Mouse (Mus musculus) liver, embryonic 16.5 days (tissue): ENCODE measurements around the gene Slc26a9. TPM values are rescaled to one million over a fixed set of nuclear protein-coding genes. Genes with fewer than 3 reads are reported as not detected.

ENCODE experiments used
- ATAC-seq: fragments of 200-750 bp; cut with Nextera tagmentation; 2 replicates; pipeline ENCODE4 v1.8.0; 2017; ENCODE audit warnings: low read depth, mild to moderate bottlenecking, moderate number of reproducible peaks, moderate library complexity
- H3K27ac ChIP-seq: fragments of 300-500 bp; sonication (generic); 2 replicates; pipeline ENCODE4 v1.5.1; 2014; ENCODE audit warnings: mild to moderate bottlenecking, low read length
- H3K27me3 ChIP-seq: fragments of 300-500 bp; sonication (generic); 2 replicates; pipeline ENCODE4 v1.6.1; 2014; ENCODE audit warnings: low read depth, low read length, mixed read lengths; ENCODE audit not compliant: control insufficient read depth, insufficient read depth
- H3K36me3 ChIP-seq: fragments of 300-500 bp; sonication (generic); 2 replicates; pipeline ENCODE4 v1.6.1; 2014; ENCODE audit warnings: mild to moderate bottlenecking; ENCODE audit not compliant: control insufficient read depth, insufficient read depth
- H3K4me1 ChIP-seq: fragments of 300-500 bp; sonication (generic); 2 replicates; pipeline ENCODE4 v1.6.1; 2014; ENCODE audit warnings: low read depth, low read length, mixed read lengths; ENCODE audit not compliant: control insufficient read depth
- H3K4me2 ChIP-seq: fragments of 300-500 bp; sonication (generic); 2 replicates; pipeline ENCODE4 v1.6.1; 2014; ENCODE audit warnings: low read depth, low read length, mixed read lengths
- H3K4me3 ChIP-seq: fragments of 300-500 bp; sonication (generic); 2 replicates; pipeline ENCODE4 v1.5.1; 2014; ENCODE audit warnings: low read depth, mild to moderate bottlenecking, low read length
- H3K9ac ChIP-seq: fragments of 300-500 bp; sonication (generic); 2 replicates; pipeline ENCODE4 v1.6.1; 2014; ENCODE audit warnings: low read depth, low read length
- H3K9me3 ChIP-seq: fragments of 300-500 bp; sonication (generic); replicated peaks from 2 replicates; pipeline ENCODE4 v1.6.1; 2016; ENCODE audit warnings: low read length; ENCODE audit not compliant: control insufficient read depth
- WGBS: fragments of 180-500 bp; shearing (Covaris S2); extraction: QIAGEN DNeasy Blood & Tissue Kit; methylation state at CpG from one replicate; pipeline ENCODE4 v1.1.7; 2014; ENCODE audit not compliant: insufficient replicate concordance; 5-methylcytosine and 5-hydroxymethylcytosine counted together
- polyA plus RNA-seq: library from polyadenylated mRNA; unstranded; fragments of >200 nt; fragmentation: Nextera tagmentation; extraction: Ambion mirVana; gene quantifications from 2 replicates; pipeline ENCODE4 v1.2.1, GENCODE M21; 2015

Gene Slc26a9
- polyA plus RNA-seq, 1 experiment from 2014 or later = 0.06 TPM

DNA sequence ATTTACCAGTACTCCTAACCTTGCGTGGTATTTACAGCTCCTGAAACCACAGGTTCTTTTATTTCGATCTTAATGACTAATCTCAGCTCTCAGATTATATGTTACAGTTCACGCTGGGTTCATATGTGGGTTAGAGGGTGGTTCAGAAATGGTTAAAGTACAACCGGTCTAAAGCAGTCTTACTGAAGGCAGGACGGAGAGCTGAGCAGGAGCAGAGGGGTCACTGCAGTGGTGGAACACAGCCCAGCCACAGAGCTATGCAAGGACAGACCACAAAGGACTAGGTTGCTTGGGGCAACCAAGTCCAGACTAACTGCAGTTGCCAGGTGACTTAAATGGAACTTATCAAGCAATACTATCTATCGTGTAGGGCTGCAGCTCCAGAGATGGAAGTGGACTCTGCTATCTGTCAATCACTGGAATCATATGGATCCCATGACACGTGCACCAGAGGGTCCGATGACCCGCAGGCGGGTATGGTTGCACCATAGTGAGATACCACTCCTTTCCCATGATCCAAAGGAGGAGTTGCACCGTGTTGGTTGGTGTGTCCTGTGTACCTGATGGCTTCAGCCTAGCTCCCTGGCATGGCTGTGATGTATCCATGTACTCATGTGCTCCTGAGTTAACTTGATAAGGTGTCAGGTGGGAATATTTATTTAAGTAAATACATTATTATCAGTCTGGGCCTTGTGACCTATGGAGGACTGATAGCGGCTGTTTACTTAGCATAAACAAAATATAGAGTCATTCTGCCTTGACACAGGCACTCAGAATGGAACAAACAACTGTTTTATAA lies 13.0 kb upstream of the Slc26a9 start:
- ATAC-seq = no peak
- no peak overlapping the region for H3K27ac ChIP-seq
- H3K27me3 ChIP-seq = no peaks in the 10 kb centered on the region
- H3K9ac ChIP-seq = no peak overlapping the region
- no peaks in the 10 kb centered on the region for H3K9me3 ChIP-seq
- no peak overlapping the region for H3K4me2 ChIP-seq
- no peaks in the 10 kb centered on the region for H3K4me1 ChIP-seq
- H3K4me3 ChIP-seq = no peak overlapping the region
- H3K36me3 ChIP-seq = no peaks in the 10 kb centered on the region
- WGBS = 63% methylated on average over 12 of the region's 12 CpGs

DNA sequence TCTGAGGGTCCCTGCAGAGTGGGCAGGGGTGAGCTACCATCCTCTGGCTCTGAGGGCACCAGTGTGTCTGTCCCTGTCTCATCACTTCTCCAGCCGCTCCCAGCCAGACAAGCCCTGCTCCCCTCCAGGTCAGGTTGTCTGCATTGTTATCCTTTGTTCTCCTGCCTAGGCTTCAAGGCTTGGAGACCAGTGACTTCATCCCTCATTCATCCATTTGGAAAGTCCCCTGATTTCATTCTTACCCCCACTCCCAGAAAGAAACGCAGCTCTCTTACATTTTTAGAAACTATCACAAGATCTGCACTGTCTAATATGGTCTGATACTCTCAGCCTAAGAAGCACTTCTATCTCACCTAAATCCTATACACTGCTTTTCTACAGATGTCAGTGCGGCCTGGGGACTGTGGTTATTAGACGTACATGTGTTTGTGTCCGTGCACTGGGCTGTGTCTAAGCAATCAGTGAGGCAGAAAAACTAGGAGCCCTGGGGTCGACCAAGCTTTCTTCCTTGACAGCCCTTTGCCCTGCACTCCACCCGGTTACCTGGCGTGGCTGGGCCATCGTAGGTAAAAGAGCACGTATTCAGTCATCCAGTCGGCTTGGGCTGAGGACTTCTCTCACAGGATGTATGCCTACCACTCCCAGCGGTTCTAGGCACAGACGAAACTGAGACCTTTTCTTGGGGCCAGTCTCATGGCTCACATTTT lies 10.2 kb upstream of the Slc26a9 start:
- Histone ChIP-seq H3K4me2 (no peak overlapping the region), H3K4me3 (no peak overlapping the region), H3K27ac (no peak overlapping the region), H3K27me3 (no peaks in the 10 kb centered on the region; the same call in 1 of the 2 replicates), H3K4me1 (no peaks in the 10 kb centered on the region), H3K9me3 (no peaks in the 10 kb centered on the region), H3K36me3 (no peaks in the 10 kb centered on the region), H3K9ac (no peak overlapping the region)
- ATAC-seq = no peak
- 54% methylated on average over 13 of the region's 13 CpGs for WGBS

DNA sequence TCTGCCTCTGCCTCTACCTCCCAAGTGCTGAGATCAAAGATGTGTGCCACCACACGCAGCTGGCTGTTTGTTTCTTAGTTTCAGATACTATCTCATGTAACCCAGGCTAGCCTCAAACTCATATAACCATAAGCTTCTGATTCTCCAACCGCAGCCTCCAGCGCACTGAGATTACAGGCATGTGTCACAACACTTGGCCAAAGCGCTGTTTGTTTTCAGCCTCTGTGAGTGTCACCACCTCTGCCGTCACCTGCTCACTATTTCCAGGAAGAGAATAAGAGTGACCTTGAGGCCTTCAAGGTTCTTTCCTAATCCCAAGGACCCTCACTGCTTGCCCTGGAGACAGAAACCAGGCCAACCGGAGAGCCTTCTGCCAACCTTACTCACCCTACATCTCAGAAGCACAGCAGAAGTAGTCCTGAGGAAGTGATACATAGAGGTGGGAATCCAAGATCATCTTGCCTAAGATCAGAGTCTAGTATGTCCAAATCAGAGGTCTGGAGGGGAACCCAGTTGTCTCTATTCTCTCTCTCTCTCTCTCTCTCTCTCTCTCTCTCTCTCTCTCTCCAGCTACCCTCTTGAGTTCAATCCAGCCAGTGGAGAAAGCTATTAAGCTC lies 9.1 kb upstream of the Slc26a9 start:
- Histone ChIP-seq H3K4me2 (no peak overlapping the region), H3K9ac (no peak overlapping the region), H3K36me3 (no peaks in the 10 kb centered on the region), H3K9me3 (no peaks in the 10 kb centered on the region), H3K27ac (no peak overlapping the region), H3K4me1 (no peaks in the 10 kb centered on the region), H3K4me3 (no peak overlapping the region), H3K27me3 (no peaks in the 10 kb centered on the region; the same call in 1 of the 2 replicates)
- 68% methylated on average over 6 of the region's 6 CpGs for WGBS
- no peak for ATAC-seq

DNA sequence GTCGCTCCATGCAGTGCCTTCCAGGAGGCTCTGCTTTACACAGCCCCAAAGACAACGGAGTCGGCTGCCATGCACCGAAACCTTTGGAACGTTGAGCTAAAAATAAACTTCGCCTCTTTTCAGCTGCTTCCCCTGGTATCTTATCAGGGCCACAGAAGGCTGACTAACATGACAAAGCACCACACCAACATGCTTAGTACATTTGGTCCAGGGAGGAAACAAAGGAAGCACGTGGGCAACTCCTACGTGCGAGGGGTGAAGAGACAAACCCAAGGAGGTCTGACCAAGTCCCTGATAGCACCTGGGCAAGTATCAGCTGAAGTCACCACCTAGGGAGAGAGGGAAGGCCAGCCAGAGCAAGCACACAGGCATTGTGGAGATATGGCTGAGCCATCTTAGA lies 7.3 kb upstream of the Slc26a9 start:
- no peak overlapping the region for H3K27ac ChIP-seq
- H3K27me3 ChIP-seq = no peaks in the 10 kb centered on the region; the same call in 1 of the 2 replicates
- WGBS = 13% methylated on average over 9 of the region's 9 CpGs
- H3K9me3 ChIP-seq = no peaks in the 10 kb centered on the region
- no peaks in the 10 kb centered on the region for H3K36me3 ChIP-seq
- no peak overlapping the region for H3K4me2 ChIP-seq
- no peak overlapping the region for H3K4me3 ChIP-seq
- H3K9ac ChIP-seq = no peak overlapping the region
- no peaks in the 10 kb centered on the region for H3K4me1 ChIP-seq
- no peak for ATAC-seq

DNA sequence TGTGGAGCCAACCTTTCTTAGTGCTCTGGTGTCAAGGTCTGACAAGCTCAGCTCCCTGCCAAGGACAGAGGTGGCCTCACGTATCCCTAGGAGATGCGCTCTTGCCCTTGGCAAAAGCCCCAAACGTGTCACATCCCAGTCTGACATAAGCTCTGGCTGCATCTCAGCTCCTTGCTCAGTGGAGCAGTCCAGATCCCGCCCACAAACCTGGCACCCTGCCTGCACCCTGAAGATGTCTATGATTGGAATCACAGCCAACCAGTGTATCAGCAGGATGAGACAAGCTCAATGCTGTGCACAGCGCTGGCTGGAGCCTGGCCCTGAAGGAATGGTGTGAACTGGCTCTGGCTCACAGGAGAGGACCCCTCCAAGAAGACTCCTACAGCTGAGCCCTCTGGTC lies 6.6 kb upstream of the Slc26a9 start:
- no peak overlapping the region for H3K4me3 ChIP-seq
- H3K4me1 ChIP-seq = no peaks in the 10 kb centered on the region
- no peaks in the 10 kb centered on the region for H3K36me3 ChIP-seq
- WGBS = 63% methylated on average over 5 of the region's 5 CpGs
- H3K27me3 ChIP-seq = no peaks in the 10 kb centered on the region; the same call in 1 of the 2 replicates
- H3K27ac ChIP-seq = no peak overlapping the region
- no peak for ATAC-seq
- H3K9ac ChIP-seq = no peak overlapping the region
- no peak overlapping the region for H3K4me2 ChIP-seq
- H3K9me3 ChIP-seq = no peaks in the 10 kb centered on the region

- H3K4me2 ChIP-seq = no peak overlapping the region
- H3K36me3 ChIP-seq = no peaks in the 10 kb centered on the region
- no peak for ATAC-seq
- 23% methylated on average over 1 of the region's 1 CpGs for WGBS
- no peaks in the 10 kb centered on the region; the same call in 1 of the 2 replicates for H3K27me3 ChIP-seq
- no peaks in the 10 kb centered on the region for H3K9me3 ChIP-seq
- H3K4me1 ChIP-seq = no peaks in the 10 kb centered on the region
- H3K27ac ChIP-seq = no peak overlapping the region
- no peak overlapping the region for H3K9ac ChIP-seq
- H3K4me3 ChIP-seq = no peak overlapping the region
These were observed 5.1 kb upstream of the Slc26a9 start for GRCm38 (mm10) chr1:131738760-131739159.

DNA sequence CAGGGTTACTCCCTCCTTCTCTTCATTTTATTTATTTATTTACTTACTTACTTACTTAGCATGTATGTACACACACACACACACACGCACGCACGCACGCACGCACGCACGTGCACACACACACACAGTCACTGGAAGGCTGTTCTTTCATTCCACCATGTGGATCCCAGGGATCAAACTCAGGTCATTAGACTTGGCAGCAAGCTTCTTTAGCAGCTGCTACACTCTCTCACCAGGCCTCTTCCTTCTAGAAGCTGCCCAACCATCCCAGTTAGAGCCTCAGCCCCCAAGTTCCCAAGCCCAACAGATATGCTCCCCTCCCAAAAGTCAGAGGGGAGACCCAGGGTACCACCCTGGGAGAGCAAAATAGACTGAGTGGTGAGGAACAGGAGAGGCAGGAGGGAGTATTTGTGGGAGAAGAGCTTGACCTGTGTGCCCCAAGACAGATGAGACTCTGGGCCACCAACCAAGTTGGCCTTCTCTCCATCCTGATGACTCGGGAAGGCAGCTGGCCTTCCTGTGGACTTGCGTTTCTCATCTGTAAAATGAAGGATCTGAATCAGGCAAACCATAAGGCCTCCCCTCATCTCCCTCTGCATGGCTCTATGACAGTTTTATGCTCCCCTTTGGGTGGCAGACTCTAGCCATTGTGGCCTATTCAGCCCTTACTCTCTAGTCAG lies 4.2 kb upstream of the Slc26a9 start:
- 77% methylated on average over 9 of the region's 9 CpGs for WGBS
- Histone ChIP-seq H3K9me3 (no peaks in the 10 kb centered on the region), H3K27me3 (no peaks in the 10 kb centered on the region; the same call in 1 of the 2 replicates), H3K4me2 (no peak overlapping the region), H3K27ac (no peak overlapping the region), H3K9ac (no peak overlapping the region), H3K4me1 (no peaks in the 10 kb centered on the region), H3K36me3 (no peaks in the 10 kb centered on the region), H3K4me3 (no peak overlapping the region)
- no peak for ATAC-seq

- H3K4me2 ChIP-seq = no peak overlapping the region
- H3K4me1 ChIP-seq = no peaks in the 10 kb centered on the region
- H3K27me3 ChIP-seq = no peaks in the 10 kb centered on the region
- no peak overlapping the region for H3K27ac ChIP-seq
- no peak overlapping the region for H3K9ac ChIP-seq
- H3K36me3 ChIP-seq = no peaks in the 10 kb centered on the region
- 59% methylated on average over 5 of the region's 5 CpGs for WGBS
- ATAC-seq = no peak
- H3K4me3 ChIP-seq = no peak overlapping the region
- H3K9me3 ChIP-seq = no peaks in the 10 kb centered on the region
These were observed 1.6 kb downstream of the Slc26a9 start for GRCm38 (mm10) chr1:131745391-131745790.
